8 mouse cellular contexts compared by ENCODE assay signal in genomic region chr6:5589635-5590034, GRCm38 (mm10).
DNase-seq lines count a peak whose midpoint lies in the region; ATAC-seq and TF ChIP-seq lines count a peak whose summit lies in the region.

No protein-coding gene starts in this region.

- WGBS in limb, embryonic 13.5 days: 6% methylated on average over 10 of the region's 10 CpGs

- DNase-seq in A20 (ENCODE audit: low read depth, low spot score): peak; percentile 68
- DNase-seq in adipocyte (ENCODE audit: low spot score): peak; percentile 98
- peak; percentile 75 for DNase-seq in embryo, embryonic 9.5 days (ENCODE audit: extremely low spot score)
- DNase-seq in heart, adult 18-20 months: peak; percentile 64 to 83
- peak; percentile 64 for DNase-seq in kidney, adult 9 months
- DNase-seq in naive thymus-derived CD4-positive, alpha-beta T cell, adult 2 months (ENCODE audit: low read depth): peak; percentile 64

- H3K4me2 ChIP-seq in limb, embryonic 13.5 days (replicated peaks): no peak overlapping the region

- H3K9ac ChIP-seq in limb, embryonic 13.5 days: no peak overlapping the region

- H3K4me1 ChIP-seq in limb, embryonic 13.5 days: no peaks in the 10 kb centered on the region; the same call in 1 of the 2 replicates
- H3K4me1 ChIP-seq in testis, adult 2 months (ENCODE audit: control insufficient read depth, insufficient read depth, low read length): no peaks in the 10 kb centered on the region

- no peaks in the 10 kb centered on the region for H3K27me3 ChIP-seq in limb, embryonic 13.5 days
- H3K27me3 ChIP-seq in testis, adult 2 months (ENCODE audit: control insufficient read depth, insufficient read depth, low read length): no peaks in the 10 kb centered on the region

- no peak overlapping the region for H3K27ac ChIP-seq in limb, embryonic 13.5 days
- no peak overlapping the region for H3K27ac ChIP-seq in testis, adult 2 months (ENCODE audit: control insufficient read depth, insufficient read depth, low read depth, low read length)

- TF ChIP-seq CTCF in testis, adult 2 months (IDR thresholded peaks at IDR 0.05; ENCODE audit: control insufficient read depth, insufficient read depth, insufficient replicate concordance, low read depth, low read length): peak; percentile 68; the same call in 1 of the 2 replicates

- H3K36me3 ChIP-seq in limb, embryonic 13.5 days: no peaks in the 10 kb centered on the region
- no peaks in the 10 kb centered on the region for H3K36me3 ChIP-seq in testis, adult 2 months (ENCODE audit: control insufficient read depth, insufficient read depth, low read length)

- H3K9me3 ChIP-seq in limb, embryonic 13.5 days: no peaks in the 10 kb centered on the region

- peak; percentile 28; the same call in 1 of the 2 replicates for ATAC-seq in limb, embryonic 13.5 days (ENCODE audit: low FRiP score, low read depth)

- no peak overlapping the region for H3K4me3 ChIP-seq in limb, embryonic 13.5 days
- H3K4me3 ChIP-seq in testis, adult 2 months (ENCODE audit: control insufficient read depth, low read depth, low read length): no peak overlapping the region

- no peak for TF ChIP-seq POLR2A in testis, adult 2 months (IDR thresholded peaks at IDR 0.05; ENCODE audit: control insufficient read depth, low read depth, low read length)
